Mouse (Mus musculus) right cerebral cortex, postnatal 25 days (tissue): Measurements from ENCODE around the gene Ifi27l2a.

Source experiments
- DNase-seq: peaks from one replicate; pipeline ENCODE4 v3.0.0; 2022

Ifi27l2a gene

GRCm38 (mm10) chr12:103425729-103426470 lies 17.6 kb downstream of the Ifi27l2a start, which contains the start of gene Ddx24:
TSS of gene Ddx24 (minus strand) at chr12:103425830.
- peak; percentile 97 for DNase-seq

GRCm38 (mm10) chr12:103425016-103425728 lies 18.3 kb downstream of the Ifi27l2a start:
- no peak for DNase-seq

- peak; percentile 72 for DNase-seq
These were observed 35.3 kb downstream of the Ifi27l2a start for GRCm38 (mm10) chr12:103408144-103408543.

GRCm38 (mm10) chr12:103407720-103408119 lies 35.8 kb downstream of the Ifi27l2a start, which contains the start of gene 9330161L09Rik:
TSS of gene 9330161L09Rik (minus strand) at chr12:103407820.
- DNase-seq = no peak

- DNase-seq = no peak
These were observed 39.3 kb downstream of the Ifi27l2a start for GRCm38 (mm10) chr12:103404131-103404530.

GRCm38 (mm10) chr12:103396751-103397150 lies 46.7 kb downstream of the Ifi27l2a start:
- DNase-seq = no peak

- no peak for DNase-seq
These were observed 47.8 kb downstream of the Ifi27l2a start for GRCm38 (mm10) chr12:103395486-103396275.

GRCm38 (mm10) chr12:103393528-103393927 lies 50.0 kb downstream of the Ifi27l2a start:
- DNase-seq = no peak
